Mouse (Mus musculus): Measurements from ENCODE around the gene Gjb2. TPM values are rescaled to one million over a fixed set of nuclear protein-coding genes. Genes with fewer than 3 reads are reported as not detected.

The Gjb2 gene
- total RNA-seq, 2 experiments from 2014 or later, result 13.2 to 13.3 TPM

DNA sequence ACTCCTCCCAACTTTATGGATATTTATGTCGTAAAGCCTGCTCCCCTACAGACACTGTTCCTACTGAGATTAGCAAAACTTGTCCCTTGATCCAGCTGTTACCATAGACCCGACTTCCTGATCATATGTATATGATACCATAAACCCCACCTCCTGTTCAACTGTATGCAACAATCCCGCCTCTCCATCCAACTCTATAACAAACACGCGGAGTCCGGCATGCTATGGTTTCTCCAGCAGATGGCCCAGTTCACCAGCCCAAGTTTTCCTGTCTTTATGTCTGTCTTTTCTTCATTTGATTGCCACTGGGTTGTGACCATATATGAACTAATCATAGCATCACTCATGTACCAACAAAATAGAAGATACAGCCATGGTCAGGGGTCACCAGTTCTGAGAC, 29.0 kb downstream of the Gjb2 start:
- no peak for DNase-seq (ENCODE audit: low spot score in 2 of 2)

DNA sequence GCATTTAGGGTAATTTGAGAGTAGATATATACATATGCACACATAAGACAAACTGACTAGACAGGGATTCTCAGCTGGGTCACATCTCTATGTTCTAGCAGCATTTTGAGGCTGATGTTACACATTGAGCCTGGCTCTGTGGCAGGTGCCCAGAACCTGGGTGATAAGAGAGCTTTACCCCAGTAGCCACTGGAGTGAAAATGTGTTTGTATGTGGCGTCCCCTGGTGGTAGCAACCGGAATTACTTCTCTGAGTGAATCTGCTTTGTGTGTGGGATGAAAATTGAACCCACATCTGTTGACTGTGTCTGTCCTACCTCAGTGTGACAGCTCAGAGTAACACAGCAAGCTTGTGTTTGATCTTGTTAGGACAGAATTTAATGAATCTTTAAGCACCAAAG, 34.6 kb downstream of the Gjb2 start:
- peak; percentile 21 to 34 for DNase-seq (ENCODE audit: low spot score in 2 of 2)

DNA sequence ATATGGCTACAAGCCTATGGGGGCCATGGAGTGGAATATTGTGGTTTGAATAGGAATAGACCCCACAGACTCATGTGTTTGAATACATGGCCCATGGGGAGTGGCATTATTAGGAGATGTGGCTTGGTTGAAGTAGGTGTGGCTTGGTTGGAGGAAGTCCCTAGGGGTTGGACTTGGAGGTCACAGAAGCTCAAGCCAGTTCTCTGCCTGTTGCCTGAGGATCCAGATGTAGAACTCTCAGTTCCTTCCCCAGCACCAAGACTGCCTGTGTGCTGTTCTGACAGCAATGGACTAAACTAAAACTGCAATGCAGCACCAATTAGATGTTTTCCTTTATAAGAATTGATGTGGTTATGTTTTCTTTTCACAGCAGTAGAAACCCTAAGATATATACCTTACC, 38.4 kb downstream of the Gjb2 start:
- DNase-seq (ENCODE audit: low spot score in 2 of 2), result no peak

DNA sequence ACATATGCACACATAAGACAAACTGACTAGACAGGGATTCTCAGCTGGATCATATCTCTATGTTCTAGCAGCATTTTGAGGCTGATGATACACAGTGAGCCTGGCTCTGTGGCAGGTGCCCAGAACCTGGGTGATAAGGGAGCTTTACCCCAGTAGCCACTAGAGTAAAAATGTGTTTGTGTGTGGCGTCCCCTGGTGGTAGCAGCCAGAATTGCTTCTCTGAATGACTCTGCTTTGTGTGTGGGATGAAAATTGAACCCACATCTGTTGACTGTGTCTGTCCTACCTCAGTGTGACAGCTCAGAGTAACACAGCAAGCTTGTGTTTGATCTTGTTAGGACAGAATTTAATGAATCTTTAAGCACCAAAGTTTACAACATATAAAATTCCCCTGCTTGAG, 44.5 kb downstream of the Gjb2 start:
- DNase-seq (ENCODE audit: low spot score in 2 of 2), result peak; percentile 70 to 72

DNA sequence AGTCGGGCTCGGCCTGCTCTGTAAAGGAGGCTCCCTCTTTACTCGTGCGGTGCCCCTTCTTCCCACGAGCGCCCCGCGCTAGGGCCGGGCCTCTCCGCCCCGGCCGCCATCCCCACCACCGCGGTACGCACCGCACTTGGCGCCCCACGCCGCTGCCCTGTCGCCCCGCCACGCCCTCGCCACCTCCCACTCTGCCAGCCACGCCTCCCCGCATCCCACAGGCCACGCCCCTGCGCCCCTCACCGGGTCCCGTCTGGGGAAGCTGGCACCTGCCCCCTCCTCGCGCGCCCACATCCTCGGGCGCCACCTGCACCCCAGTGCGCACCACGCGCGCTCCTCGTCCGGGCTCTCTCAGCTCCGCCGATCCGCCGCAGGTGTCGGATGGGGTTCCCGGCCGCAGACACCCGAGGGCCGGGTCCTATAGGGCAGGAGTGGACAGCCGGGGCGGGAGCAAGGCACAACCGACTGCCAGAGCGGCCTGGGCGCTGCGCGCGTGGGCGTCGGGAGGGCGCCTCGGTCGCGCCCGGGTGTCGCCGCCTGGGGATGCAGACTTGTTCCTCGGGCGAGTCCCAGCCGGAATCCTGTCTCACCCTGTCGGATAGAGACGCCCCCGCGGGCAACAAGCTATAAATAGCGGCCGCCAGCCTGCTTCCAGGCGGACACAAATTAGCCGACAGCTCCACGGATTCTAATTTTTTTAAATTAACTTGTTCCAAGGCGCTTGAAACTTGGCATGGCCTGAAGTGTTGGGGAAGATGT, 46.8 kb downstream of the Gjb2 start, which contains the start of gene Gja3:
Gene Gja3 (minus strand): TSS at position 538 of the 759 bp plus-strand sequence.
- peak; percentile 4 to 33 for DNase-seq (ENCODE audit: low spot score in 2 of 2)

DNA sequence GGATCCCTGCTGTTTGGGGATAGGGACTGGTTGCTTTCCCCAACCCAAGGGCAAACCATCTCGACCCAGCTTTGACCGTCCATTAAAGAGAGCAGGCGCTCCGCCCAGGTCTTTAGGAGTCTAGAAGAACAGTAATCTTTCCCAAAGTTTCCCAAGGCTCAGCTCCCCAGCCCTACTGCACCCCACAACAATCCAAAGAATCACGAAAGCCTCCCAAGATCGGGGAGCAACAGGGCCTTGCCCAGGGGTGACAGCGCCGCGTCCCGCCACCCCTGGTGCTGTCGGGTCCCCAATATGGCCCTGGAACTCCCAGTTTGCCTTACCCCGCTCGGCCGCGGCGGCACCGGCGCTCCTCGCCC, 47.3 kb downstream of the Gjb2 start:
- no peak for DNase-seq (ENCODE audit: low spot score in 2 of 2)

DNA sequence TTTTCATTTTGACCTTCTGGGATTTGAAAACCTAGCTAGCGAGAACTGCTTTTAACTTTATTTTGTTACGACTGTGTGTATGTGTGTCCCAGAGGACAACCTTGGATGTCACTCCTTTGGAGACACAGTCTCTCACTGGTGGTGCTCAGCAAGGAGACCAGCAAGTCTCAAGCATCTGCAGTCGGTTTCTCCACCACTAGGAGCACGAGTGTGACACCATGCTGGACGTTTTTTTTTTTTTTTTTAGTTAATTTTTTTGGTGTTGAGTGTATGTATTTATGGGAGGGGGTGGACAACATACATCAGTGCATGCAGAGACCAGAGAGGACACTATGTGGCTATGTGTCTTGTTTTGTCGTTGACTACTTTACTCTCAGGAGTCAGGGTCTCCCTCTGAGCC, 51.8 kb downstream of the Gjb2 start:
- no peak for DNase-seq (ENCODE audit: low spot score in 2 of 2)

Other genes with a start within 250 kb of the Gjb2 start
- gene Zmym2, start 218.0 kb downstream of the Gjb2 start, total RNA-seq (2021), result 10 to 100 TPM; 88.1 to 89.6 TPM
- under 1 TPM; 0.12 to 0.26 TPM for gene Gja3, start 46.6 kb downstream of the Gjb2 start, total RNA-seq (2021)
- gene Gm4491, start 11.2 kb upstream of the Gjb2 start, total RNA-seq (2021), result 1 to 10 TPM in 1 of 2 experiments, under 1 TPM in 1; 0.72 to 1.0 TPM
- 10 to 100 TPM; 95.6 to 97.5 TPM for gene Gjb6, start 28.9 kb upstream of the Gjb2 start, total RNA-seq (2021)

Measured in left cerebral cortex, adult 18-20 months (tissue).